Mouse (Mus musculus) gastrocnemius, adult 8-10 months (tissue): Measurements from ENCODE around the gene Fxr1. TPM values are rescaled to one million over a fixed set of nuclear protein-coding genes. Genes with fewer than 3 reads are reported as not detected.
"Not testable (repeated sequence)": the region's sequence is repeated elsewhere in the genome, so short reads cannot be mapped to it uniquely, and the experiment has no call there.

Experiments used
- DNase-seq, 2 experiments: peaks; one replicate each; pipeline ENCODE4 v3.0.0; 2022; ENCODE audit warnings: low spot score in 2 of 2
- total RNA-seq, 4 experiments: library from RNA; stranded (reverse); gene quantifications; 2 replicates each; pipeline ENCODE4 v1.2.4; 2022

Fxr1 gene
- total RNA-seq: 100 to 1,000 TPM; 389 to 444 (median 413) TPM

DNA sequence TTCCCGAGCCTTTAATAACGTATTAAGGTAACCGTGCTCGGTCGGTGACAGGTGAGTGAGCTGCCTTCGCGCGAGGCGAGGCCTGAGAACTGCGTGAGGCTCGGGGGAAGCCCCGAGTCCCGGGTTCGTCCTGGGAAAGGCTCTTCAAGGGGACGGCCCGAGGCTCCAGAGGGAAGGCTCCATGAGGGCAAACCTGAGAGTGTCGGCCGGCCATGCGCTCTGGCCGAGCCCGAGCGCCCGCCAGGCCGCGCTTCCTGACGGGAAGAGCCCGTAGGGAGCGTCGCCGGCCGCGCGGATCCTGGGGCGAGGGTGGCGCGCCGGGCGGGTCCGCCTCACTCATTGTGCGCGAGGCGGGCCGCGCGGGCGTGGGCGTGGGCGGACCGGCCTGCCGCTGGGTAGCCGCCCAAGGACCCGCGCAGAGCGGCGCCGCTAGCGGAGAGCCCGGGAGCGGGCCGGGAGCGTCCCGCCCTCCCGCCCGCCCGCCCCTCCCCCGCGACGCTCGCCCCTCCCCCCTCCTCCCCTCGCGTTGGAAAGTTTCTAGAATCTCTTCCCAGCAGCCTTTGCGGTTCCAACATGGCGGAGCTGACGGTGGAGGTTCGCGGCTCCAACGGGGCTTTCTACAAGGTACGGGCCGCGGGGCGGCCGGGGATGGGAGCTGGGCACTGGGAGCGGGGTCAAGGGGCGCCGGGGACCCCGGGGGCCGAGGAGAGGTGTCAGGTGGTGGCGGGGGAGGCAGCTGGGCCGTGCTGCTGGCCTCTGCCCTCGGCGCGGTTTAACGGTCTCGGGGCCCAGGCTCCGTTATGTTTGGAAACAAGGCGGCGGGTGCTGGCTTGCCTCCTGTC, at the start of gene Fxr1:
Fxr1 (plus strand) TSS at position 404 of the 842 bp plus-strand sequence.
- DNase-seq: peak; percentile 71 to 84

DNA sequence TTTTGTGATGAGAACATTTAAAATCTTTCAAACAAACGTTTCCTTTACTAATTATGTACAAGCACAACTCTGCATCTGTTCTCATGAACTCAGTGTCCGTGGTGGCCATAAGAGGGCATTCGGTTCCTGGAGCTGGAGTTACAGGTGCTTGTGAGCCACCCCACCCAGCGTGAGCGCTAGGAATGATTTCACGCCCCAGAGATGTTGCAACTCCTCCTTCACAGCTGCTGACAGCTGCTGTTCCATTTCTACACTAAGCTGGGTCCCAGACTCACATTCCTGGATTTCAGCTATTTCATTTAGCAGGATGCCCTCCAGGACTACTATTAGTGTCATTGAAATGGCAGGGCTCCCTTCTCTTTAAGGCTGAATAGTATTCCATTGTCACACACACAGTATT, 40.3 kb upstream of the Fxr1 start:
- no peak for DNase-seq

DNA sequence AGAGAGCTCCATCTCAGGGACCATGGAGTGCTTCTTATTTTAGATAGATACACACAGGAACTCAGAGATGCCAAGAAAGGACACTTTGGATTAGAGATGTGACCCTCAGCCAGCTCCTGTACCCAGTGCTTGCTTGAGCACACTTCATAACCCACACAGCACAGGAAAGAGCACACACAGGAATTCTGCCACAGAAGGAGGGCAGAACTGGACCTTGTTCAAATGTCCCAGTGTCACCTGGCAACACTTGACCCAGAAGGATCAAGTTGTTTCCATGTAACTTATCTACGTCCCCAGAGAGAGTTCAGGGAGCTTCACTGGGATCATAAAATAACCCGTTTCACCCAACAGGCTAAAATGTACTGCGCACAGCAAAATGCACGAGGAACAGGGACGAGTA, 37.0 kb upstream of the Fxr1 start:
- peak; percentile 15 to 40 for DNase-seq

DNA sequence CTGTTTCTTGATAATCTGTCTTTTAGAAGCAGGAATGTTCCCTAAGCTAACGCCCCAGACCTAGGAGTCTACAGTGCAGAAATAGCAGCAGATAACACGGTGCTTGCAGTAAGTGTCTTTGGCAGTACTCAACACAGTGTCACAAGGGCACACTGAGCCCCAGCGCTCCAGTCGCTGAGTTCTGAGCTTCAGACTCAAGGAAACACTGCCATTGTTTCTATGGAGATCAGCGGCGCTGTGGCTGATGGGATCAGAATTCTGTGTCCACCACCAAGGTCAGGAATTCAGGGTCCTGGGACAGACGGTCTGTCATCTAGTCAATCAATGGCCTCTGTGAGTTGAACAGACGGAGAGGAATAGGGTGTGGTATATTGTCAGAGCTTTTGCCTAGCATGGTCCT, 30.4 kb upstream of the Fxr1 start:
- DNase-seq: peak; percentile 14 to 36

DNA sequence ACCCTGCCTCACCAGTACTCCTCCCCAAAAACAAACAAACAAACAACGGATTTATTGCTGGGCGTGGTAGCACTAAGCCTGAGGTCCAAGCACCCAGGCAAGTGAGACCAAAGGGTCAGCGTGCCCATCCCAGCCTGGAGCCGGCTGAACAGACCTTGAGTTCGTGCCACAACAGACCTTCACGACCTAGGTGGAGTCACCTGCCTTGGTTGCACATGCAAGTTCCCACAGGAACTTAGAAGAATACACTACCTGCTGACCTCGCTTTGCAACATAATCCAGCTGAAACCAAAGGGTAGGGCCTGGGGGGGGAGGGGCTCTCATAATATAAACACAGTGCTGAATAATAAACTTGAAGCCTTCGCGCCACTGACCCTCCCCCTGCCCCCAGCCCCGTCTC, 29.3 kb upstream of the Fxr1 start:
- DNase-seq: no peak

DNA sequence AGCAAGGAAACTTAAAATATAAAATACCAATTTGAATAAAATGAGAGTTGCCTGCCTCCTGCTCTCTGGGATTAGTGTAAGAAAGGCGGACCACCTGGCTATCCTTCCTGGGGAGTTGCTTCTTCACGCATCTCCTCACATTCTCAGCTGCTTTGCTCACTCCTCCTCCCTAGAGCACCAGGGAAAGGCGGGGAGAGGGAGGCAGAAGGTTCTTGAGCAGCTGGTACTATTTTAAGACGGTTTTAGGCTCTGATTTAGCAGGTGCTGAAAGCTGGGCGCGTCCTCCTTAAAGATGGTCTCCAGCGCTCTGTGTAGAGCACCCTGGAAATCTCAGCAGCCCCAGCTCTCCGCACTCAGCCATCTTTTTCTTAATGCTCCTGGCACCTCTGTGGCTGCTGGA, 28.8 kb upstream of the Fxr1 start:
- DNase-seq: peak; percentile 38 to 56

DNA sequence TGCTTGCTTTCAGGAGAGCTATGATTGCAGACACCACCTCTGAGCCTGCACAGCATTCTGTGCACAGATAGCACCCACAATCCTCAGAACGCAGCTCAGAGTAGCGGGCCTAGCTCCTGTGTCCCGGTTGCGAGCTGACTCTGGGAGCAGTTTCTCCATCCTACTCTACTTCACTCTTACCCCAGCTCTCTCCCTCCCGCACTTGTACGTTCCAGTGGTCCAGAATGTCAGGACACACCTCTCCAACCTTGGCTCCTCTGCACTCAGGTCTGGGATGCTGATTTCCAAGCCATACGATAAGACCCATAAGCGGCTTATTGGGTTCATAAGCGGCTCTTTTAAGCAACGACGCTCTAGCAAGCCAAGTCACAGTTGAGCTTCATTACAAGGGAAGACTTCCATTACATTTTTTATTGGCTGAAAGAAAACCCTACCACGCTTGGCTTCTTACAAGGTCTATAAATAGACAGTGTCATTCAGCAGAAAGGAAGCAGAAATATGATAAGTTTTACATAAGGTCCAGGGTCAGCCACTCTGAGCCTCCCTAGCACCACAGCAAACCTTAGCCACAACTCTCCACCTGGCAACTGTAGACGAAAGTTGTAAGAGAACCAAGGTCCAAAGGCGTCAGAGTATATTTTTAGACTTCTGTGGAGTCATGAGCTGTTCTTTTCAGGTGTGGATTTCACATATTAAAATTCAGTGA, 26.2 kb upstream of the Fxr1 start:
- DNase-seq: peak; percentile 29 to 55

DNA sequence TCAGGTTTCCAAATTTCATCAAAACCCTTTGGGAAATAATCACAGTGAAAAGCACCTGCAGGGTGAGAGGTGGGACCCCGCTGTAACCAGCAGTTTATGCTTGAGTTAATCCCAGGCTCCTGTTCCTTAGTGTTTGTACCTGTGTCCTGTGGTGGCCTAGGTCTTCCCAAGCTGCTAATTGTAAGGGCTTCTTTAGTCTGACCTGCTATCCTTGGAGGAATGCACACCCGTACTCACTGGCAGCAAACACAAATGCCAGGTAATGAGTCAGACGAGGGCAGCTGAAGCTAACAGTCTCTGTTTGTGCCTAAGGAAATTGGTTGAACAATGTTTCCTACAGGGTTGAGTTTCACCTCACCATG, 25.6 kb upstream of the Fxr1 start:
- peak in 1 of 2 experiments; percentile 16 for DNase-seq

DNA sequence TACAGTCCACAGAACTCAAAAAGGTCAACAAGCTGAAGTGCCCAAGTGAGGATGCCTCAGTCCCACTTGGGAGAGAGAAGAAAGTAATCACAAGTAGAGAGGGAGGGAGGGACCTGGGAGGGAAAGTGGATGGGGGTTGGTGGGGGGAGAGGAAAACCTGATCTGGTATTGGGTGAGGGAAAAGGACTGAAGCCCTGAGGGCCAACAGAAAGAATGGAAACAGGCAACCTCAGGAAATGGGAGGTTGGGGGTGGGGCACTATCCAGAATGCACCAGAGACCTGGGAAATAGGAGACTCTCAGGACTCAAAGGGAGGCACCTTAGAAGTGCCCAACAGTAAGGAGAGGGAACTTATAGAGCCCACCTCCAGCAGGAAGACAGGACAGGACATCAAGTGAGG, 18.1 kb upstream of the Fxr1 start:
- not testable (repeated sequence) for DNase-seq

DNA sequence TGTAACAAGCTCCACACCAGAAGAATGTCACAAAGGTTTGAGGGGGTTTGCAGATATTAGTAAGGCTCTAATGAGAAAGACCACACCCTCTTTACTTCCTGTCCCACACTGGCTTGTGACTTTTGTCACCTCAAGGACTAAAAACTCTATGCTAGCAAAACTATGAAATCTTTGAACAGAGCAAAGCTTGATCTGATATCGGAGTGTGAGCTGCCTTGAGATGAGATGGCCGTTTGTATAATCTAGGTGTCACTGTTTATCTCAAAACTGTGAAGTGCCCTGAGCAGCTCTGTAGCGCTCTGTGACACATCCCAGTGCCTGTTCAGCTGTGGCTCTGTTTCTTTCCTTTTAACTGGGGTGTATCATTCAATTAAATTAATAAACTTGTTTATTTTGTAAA, 15.9 kb upstream of the Fxr1 start:
- DNase-seq: no peak

DNA sequence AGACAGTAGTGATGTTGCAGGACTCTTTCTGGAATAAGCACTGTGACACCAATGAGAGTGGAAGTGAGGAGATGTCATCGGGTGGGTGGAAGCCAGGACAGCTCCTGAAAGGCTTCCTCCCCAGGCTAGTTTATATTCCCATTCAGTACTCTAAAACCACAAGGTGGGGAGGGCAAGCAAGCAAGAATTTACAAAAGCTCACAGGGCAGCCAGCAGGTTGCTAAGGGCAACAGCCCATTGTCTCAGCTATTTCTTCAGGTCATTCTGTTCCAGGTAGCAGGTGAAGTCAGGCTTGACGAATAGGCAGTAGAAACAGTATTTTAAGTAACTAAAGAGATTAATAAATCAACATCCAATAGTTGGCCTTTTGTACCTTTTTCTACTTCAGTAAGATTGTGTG, 13.4 kb upstream of the Fxr1 start:
- DNase-seq: no peak

DNA sequence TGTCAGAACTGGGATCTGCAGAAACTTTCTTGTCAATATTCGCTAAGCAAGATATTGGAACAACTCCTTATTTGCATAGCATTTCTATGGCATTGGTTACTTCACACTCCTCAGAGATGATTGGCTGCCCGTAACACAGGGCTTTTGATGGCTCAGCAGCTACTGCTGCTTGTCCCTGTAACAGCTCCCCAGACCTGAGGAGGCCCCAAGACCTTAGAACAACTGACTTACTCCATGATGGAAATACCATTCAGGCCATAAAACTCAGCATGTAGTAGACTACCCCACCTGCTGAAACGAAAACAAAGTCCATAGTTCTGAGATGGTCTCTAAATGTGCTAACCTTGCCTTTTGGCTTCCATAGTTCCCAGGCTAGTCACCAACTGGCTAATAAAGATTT, 12.9 kb upstream of the Fxr1 start:
- DNase-seq: no peak

DNA sequence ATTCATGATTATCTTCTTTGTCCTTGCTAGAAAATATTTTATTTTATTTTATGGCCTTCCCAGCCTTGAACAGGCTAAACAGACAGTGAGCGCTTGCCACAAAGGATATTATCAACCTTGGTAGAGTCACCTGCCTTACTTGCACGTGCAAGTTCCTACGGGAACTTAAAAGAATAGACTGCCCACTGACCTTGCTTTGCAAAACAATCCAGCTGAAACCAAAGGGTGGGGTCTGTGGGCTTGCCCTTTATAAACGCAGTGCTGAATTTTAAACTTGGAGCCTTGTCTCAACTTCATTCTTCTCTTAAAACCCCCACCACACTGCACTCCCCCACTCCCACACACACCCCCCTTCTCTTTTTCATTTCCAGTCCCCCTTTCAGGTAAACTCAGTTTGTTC, 12.1 kb upstream of the Fxr1 start:
- no peak for DNase-seq

DNA sequence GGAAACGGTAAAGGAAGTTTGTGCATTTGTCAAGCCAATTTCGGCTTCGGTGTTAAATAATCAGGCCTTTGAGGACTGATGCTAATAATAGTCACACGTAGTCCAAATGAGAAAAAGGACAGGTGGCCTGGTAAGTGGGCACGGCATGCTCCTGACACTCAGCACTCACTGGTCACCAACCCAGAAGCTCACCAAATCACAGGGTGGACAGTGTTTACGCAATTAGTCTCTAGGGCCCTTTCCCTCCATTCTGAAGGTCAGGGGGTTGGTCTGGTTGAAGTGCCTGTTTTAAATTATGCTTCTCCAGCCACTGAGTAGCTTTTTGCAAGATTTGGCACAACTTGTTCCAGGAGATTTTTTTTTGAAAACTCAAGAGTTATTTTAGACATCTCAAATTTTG, 11.6 kb upstream of the Fxr1 start:
- peak in 1 of 2 experiments; percentile 12 for DNase-seq

DNA sequence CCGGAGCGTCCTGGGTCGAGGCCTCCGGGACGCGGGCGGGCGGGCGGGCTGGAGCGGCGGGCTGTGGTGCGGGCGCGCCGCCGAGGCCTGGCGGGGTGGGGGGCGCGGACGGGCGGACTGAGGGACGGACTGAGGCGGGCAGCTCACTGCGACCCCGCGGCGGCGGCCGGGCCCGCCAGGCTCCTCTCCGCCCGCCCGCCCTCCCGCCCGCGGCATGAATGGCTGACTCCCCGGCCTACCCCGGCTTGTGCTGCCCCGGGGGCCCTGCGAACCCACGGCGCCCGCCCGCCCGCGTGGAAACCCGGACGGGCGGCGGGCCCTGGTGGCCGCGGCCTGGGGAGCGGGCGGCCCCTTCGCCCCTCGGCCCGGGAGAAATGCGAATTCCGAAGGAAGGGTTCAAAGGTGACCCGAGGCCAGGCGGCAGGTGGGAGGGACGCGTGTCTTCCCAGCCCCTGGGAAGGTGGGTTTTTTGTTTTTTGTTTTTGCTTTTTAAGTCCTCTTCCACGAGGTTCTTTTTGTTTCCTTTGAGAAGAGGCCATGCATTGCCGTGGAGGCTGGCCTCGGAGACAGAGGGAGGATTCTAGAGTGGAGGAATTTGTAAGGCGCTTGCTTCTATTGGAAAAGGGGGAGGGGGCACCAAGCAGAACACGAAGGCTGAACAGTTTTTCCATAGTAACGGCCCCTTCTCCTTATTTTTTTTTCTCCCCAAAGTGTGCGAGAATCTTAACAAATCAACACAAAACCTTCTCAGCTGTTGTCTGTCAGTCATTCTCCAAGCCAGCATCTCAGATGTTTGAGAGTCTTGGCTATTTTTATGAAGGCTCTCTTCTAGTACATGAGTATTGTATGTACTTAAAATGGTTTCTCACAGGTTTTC, 877 bp downstream of the Fxr1 start:
- no peak for DNase-seq

DNA sequence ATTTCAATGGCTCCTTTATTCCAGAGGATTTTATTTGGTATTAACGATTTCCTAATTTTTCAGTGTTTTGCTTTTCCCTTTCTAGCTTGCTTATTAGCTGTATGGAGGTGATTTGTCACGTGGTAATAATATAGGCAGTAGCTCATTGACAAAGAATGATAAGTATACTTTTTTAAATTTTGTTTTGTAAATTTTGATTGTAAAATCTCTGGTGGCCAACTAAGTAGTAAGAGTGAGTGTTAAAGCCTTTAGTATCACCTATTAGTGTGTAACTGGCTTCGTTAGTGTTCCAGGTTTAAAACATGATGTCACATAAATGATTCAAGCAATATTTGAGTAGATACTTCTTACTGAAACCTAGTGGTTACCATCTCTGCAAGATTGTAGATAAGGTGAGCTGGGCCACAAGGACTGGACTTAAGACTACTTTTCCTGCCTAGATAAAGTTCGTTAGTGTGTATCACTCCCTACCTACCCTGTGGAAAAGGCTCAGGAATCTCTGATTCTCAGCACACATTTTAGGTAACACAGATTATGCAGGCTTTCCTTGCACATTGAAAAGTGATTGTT, 1.6 kb downstream of the Fxr1 start:
- no peak for DNase-seq

DNA sequence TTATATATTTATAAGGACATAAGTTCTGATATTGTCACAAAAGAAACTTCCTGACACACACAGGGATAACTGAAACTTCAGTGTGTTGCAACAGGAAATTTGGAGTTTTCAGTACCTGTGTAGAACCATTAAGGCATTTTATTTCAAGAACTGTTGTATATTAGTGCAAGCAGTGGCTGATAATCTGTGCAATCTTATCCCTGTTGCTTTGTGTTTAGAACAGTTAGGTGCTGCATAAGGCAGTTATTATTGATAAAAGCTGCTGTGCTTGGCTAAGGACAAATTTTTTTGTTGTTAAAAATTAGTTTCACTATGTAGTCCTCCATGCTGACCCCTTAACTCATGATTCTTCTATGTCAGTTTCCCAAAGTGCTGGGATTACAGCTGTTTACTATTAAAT, 9.2 kb downstream of the Fxr1 start:
- DNase-seq: no peak

DNA sequence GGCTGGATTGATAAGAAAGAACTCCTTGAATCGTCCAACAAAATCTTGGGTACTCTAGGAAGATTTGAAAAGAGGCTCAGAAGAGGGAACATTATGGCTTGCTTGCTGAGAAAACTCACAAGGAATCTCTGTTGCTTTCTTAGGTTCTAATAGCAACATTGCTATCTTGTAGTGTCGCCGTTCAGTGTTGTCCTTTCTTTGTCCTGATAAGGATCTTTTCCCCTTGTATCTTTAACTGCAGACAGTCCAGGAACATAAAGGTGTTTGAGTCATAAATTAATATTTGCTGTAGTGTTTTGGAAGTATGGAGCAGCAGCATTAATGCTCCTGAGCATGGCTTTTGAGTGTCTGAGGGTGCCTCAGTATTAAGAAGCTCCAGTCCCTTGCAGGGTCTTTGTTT, 10.9 kb downstream of the Fxr1 start:
- DNase-seq: no peak

DNA sequence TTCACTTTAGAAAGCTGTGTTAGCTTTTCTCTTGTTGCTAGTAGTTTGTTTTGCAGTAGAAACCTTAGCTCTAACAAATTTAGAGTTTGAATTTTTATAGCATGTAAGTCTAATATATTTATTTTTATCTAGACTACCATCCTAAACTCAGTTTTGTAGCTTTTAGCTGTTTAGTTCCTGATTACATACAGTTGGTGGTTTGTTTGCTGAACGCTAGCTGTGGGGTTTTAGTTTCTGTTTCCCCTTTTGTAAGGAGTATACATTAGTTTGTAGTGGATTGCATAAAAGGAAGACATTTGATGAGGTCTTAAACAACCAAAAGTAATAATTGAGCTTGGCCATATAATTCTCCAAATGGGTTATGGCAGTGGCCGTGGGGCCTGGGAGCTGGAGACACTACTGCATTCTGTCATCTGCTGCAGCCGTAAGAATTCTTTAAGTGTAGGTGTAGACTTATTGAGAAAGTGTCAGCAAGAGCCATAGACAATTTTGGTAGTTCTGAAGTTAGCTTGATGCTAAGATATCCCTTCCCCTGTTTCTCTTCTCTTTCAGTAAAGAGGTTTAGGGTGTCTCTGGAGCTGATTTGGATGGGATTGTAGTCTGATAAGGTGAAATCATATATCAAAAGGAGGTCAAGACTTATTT, 14.1 kb downstream of the Fxr1 start:
- DNase-seq: no peak

DNA sequence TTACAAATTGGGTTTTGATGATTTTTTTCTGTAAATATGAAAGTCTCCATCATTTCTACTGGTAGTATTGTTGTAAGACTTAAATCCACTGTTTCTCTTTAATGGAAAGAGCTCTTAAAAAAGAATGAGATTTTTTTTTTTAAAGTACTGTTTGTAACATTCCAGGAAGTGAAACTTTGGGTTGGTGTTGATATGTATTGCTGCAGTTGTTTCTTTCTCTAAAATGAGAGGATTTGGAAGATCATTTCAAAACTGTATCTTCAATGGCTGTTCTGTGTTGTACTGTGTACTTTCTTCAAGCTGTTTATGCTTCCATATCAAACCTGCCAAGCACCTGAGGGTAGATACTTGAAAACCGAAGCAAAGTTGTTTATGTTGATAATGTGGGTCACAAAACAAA, 15.1 kb downstream of the Fxr1 start:
- DNase-seq: no peak

DNA sequence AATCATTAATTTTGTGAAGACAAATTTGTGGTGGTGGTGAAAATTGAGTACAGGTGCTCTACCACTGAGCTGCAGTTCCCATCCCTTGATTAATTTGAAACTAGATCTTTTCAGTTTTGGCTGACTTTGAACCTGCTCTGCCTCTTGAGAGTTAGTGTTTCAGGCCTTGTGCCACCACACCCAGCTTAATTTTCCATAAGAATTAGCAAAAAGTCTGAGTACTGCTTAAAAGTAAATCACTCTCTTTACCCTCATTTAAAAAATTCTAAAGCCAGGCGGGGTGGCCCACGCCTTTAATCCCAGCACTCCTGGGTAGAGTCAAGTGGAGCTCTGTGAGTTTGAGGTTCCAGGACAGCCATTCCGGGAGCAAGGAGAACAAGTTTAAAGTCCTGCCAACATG, 16.0 kb downstream of the Fxr1 start:
- no peak for DNase-seq
